Mouse (Mus musculus): ENCODE measurements around the gene Msh5. TPM values are rescaled to one million over a fixed set of nuclear protein-coding genes. Genes with fewer than 3 reads are reported as not detected.
"Not testable (repeated sequence)": the region's sequence is repeated elsewhere in the genome, so short reads cannot be mapped to it uniquely, and the experiment has no call there.

Gene Msh5
- polyA plus RNA-seq, 1 experiment from 2014 or later = 3.1 TPM

DNA sequence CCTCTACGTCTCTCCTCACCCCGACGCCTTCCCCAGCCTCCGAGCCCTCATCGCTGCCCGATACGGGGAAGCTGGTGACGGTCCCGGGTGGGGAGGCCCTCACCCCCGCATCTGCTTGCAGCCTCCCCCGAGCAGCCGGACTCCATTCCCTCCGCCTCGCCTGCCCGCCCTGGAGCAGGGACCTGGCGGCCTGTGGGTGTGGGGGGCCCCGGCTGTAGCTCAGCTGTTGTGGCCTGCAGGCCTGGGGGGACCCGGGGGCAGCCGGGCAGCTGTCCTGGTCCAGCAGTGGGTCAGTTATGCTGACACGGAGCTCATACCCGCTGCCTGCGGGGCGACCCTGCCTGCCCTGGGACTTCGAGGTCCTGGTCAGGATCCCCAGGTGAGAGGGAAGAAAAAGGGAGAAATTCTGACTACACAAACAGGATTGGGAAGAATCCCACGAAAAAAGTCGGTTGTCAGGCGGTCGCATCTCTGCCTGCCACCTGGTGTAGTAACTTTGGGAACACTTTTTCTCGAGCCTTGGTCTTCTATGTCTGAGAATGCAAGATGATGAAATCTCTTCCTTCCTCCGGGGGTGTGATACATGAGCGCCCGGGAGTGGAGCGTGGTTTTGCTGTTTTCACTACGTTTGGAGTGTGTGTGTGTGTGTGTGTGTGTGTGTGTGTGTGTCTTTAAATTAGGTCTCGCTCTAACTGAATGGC is 44.9 kb downstream of the Msh5 start:
- no peaks in the 10 kb centered on the region for H3K9me3 ChIP-seq (ENCODE audit: control insufficient read depth, low read length)
- ATAC-seq = peak; percentile 13; the same call in 1 of the 2 replicates
- H3K27ac ChIP-seq (ENCODE audit: low read length) = peak overlapping the region; percentile 98
- peak overlapping the region; percentile 90 for H3K9ac ChIP-seq (replicated peaks; ENCODE audit: low read depth, low read length)
- H3K4me2 ChIP-seq (ENCODE audit: low read length) = peak overlapping the region; percentile 99
- WGBS = under 1% methylated on average over 35 of the region's 35 CpGs
- H3K4me1 ChIP-seq (replicated peaks; ENCODE audit: control insufficient read depth, insufficient read depth, low read length) = peaks cover 27% of the 10 kb centered on the region
- H3K27me3 ChIP-seq (replicated peaks; ENCODE audit: control insufficient read depth, insufficient read depth, low read length) = no peaks in the 10 kb centered on the region
- H3K4me3 ChIP-seq (replicated peaks; ENCODE audit: low read length) = peak overlapping the region; percentile 83
- peaks cover 13% of the 10 kb centered on the region for H3K36me3 ChIP-seq (ENCODE audit: control insufficient read depth, insufficient read depth)

DNA sequence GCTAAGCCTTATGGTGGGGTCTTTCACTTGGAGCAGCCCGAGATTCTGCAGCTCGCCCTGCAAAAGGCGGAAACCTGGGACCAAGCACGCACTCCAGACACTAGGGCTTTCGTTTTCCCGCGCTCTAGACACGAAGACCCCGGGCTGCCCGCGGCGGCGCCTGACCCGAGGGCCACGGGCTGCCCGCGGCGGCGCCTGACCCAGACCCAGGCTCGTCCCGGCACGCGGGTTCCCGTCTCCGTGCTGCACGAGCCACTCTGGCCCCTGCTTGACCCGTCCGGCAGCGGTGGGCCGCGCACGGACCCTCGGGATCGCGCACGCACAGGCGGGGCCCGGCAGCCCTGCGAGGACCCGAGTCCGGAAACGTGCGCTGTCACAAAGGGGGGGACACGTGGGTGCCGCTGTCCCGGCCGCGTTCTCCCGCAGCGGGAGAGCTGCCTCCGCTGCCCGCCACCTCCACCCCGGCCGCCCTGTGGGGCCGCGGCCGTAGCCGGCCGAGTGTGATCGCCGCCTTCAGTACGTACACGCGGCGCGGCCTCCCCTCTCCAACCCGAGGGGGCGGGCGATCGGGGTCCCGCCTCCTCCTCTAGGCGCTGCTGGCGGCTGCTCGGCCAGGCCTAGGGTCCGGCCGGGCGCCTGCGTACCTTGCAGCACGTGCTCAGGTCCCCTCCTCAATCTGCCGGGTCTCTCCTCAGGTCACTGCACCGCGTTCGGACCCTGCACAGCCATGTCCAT is 45.7 kb downstream of the Msh5 start, which contains the start of gene Vars:
TSS of gene Vars (plus strand) at position 271 of the 735 bp plus-strand sequence.
- peaks cover 27% of the 10 kb centered on the region for H3K4me1 ChIP-seq (replicated peaks; ENCODE audit: control insufficient read depth, insufficient read depth, low read length)
- H3K9ac ChIP-seq (replicated peaks; ENCODE audit: low read depth, low read length) = peak within 1 kb of the TSS; percentile 90
- peak within 1 kb of the TSS; percentile 98 for H3K27ac ChIP-seq (ENCODE audit: low read length)
- peaks cover 13% of the 10 kb centered on the region for H3K36me3 ChIP-seq (ENCODE audit: control insufficient read depth, insufficient read depth)
- peak; percentile 93 for ATAC-seq
- H3K4me3 ChIP-seq (replicated peaks; ENCODE audit: low read length) = peak within 1 kb of the TSS; percentile 83
- peak within 1 kb of the TSS; percentile 99 for H3K4me2 ChIP-seq (ENCODE audit: low read length)
- 0% methylated on average over 79 of the region's 83 CpGs for WGBS
- H3K9me3 ChIP-seq (ENCODE audit: control insufficient read depth, low read length) = no peaks in the 10 kb centered on the region
- H3K27me3 ChIP-seq (replicated peaks; ENCODE audit: control insufficient read depth, insufficient read depth, low read length) = no peaks in the 10 kb centered on the region

DNA sequence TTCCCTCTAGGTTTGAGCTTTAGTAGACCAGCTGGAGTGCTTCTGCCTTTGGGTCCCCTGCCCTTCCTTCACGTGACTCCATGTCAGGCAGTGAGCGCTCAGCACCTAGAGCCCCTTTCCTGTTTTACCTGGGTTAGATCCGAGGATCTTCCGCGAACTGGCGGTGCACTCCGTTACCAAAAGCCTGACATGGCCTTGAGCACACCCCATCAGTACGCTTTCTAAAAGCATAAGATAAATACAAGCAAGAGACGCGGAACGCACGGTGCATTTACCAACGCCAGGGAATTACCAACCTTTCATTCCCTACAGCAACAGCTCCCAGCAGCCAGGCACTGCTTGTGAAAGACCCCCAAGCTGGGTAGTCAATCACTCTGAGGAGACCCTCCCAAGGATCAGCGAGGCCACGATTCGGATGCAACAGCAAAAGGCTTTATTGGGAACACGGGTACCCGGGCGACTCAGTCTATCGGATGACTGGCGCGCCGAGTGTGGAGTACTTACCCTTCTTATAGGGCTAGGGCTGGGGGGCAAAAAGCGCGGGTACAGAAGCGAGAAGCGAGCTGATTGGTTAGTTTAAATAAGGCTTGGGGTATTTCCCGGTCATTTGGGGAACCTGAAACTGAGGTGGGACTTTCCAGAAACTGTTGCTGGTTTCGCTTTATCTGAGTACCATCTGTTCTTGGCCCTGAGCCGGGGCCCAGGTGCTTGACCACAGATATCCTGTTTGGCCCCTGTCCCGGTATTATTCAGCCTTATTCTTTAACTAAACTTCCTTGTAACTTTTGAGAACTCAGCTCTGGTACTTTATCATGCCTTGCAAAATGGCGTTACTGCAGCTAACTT is 46.5 kb downstream of the Msh5 start:
- H3K36me3 ChIP-seq (ENCODE audit: control insufficient read depth, insufficient read depth); ATAC-seq; H3K27me3 ChIP-seq (replicated peaks; ENCODE audit: control insufficient read depth, insufficient read depth, low read length); H3K9me3 ChIP-seq (ENCODE audit: control insufficient read depth, low read length): not testable (repeated sequence)
- Histone ChIP-seq H3K4me1 (replicated peaks; ENCODE audit: control insufficient read depth, insufficient read depth, low read length) (peaks cover 27% of the 10 kb centered on the region), H3K27ac (ENCODE audit: low read length) (peak overlapping the region; percentile 98), H3K4me3 (replicated peaks; ENCODE audit: low read length) (peak overlapping the region; percentile 83), H3K9ac (replicated peaks; ENCODE audit: low read depth, low read length) (peak overlapping the region; percentile 90), H3K4me2 (ENCODE audit: low read length) (peak overlapping the region; percentile 99)
- WGBS = 29% methylated on average over 26 of the region's 32 CpGs

DNA sequence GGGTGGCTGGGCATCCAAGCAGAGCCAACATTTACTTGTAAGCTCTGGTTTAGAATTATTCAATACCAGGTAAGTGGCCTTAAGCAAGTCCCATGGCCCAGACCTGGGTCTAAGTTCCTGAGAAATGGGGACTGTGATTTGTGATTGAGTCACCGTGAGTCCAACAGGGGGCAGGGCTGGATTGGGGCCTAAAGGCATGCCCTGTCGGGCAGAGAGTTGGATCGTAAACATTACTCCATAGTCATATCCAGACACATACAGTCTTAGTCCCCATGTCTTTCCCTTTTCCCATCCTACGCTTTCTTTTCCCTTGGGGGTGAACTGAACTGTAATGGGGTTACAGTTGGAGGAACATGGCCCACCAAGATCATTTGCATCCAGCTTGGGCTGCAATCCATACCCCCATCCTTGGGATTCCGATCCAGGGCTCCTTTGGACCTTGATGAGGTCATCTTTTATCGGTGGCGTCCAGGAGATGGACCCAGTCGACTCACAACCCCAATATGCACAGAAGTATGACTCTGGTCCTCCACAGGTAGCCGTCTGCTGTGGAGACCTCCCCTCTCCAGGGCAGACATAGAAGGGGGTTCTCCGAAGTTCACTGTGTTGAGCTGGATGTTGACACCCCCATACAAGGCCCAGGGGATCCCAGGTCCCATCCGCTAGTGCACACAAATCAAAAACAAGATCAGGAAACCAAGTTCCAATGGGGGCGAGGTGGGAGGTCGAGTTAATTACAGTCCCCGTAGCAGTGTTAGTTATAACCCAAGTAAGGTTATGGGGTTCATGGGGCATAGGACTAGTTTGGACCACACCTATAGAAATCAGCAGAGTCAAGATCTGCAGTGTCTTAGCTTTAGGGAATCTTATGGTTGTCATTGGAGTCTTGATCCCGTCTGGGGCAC is 47.8 kb downstream of the Msh5 start:
- Histone ChIP-seq H3K27me3 (replicated peaks; ENCODE audit: control insufficient read depth, insufficient read depth, low read length) (no peaks in the 10 kb centered on the region), H3K4me1 (replicated peaks; ENCODE audit: control insufficient read depth, insufficient read depth, low read length) (peaks cover 27% of the 10 kb centered on the region), H3K9me3 (ENCODE audit: control insufficient read depth, low read length) (no peaks in the 10 kb centered on the region), H3K36me3 (ENCODE audit: control insufficient read depth, insufficient read depth) (no peaks in the 10 kb centered on the region), H3K4me3 (replicated peaks; ENCODE audit: low read length) (no peak overlapping the region), H3K4me2 (ENCODE audit: low read length) (peak overlapping the region; percentile 47), H3K9ac (replicated peaks; ENCODE audit: low read depth, low read length) (no peak overlapping the region), H3K27ac (ENCODE audit: low read length) (no peak overlapping the region)
- 93% methylated on average over 15 of the region's 15 CpGs for WGBS
- no peak for ATAC-seq

DNA sequence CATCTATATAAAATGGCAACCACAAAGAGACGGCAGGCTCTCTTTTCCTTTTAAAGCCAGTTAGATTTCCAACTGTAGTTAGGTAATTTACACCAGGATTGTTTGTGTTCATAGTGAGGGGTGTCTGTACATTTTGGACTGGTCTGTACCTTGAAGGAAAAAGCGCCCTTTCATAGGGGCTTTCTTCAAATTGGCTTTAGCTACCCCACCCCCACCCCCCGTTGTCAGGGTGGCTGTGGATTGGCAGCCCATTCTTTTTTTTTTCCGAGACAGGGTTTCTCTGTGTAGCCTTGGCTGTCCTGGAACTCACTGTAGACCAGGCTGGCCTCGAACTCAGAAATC is 49.4 kb downstream of the Msh5 start:
- WGBS = 92% methylated on average over 5 of the region's 5 CpGs
- Histone ChIP-seq H3K9me3 (ENCODE audit: control insufficient read depth, low read length) (no peaks in the 10 kb centered on the region), H3K27ac (ENCODE audit: low read length) (no peak overlapping the region), H3K27me3 (replicated peaks; ENCODE audit: control insufficient read depth, insufficient read depth, low read length) (no peaks in the 10 kb centered on the region), H3K4me1 (replicated peaks; ENCODE audit: control insufficient read depth, insufficient read depth, low read length) (peaks cover 14% of the 10 kb centered on the region), H3K9ac (replicated peaks; ENCODE audit: low read depth, low read length) (no peak overlapping the region), H3K4me3 (replicated peaks; ENCODE audit: low read length) (no peak overlapping the region), H3K36me3 (ENCODE audit: control insufficient read depth, insufficient read depth) (no peaks in the 10 kb centered on the region), H3K4me2 (ENCODE audit: low read length) (no peak overlapping the region)
- ATAC-seq = no peak

DNA sequence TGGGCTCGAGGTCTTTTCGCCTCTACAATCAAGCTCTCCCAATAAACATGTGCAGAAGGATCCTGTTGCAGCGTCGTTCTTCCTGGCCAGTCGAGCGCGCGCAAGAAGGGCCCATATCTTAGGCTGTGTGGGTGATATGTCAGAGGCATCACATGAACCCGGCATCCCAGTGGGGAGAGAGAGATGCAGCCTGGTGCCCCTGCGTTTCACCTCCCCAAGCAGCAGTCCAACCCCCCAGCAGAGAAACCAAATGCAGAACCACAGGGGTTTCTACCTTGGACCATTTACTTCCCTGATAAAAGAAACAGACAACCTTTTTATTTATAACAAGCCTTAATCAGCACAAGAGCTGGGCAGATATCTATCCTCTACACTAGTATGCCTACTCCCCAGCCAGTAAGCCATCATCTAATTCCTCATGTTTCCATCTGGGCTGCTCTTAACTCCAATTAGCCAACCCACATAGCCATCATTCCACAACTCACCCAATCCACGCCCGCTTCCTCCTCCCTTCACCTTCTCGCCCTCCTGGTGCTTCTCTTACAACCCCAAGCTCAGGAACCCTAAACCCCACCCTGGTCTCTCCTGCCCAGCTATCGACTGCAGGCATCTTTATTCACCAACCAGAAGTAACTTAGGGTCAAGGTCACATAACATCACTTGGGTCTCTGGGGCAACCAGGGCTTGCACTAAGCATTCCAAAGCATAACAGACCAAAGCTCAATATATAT is 50.0 kb downstream of the Msh5 start:
- peaks cover 9% of the 10 kb centered on the region for H3K4me1 ChIP-seq (replicated peaks; ENCODE audit: control insufficient read depth, insufficient read depth, low read length)
- no peak overlapping the region for H3K4me2 ChIP-seq (ENCODE audit: low read length)
- H3K27me3 ChIP-seq (replicated peaks; ENCODE audit: control insufficient read depth, insufficient read depth, low read length) = no peaks in the 10 kb centered on the region
- H3K27ac ChIP-seq (ENCODE audit: low read length) = no peak overlapping the region
- WGBS = 92% methylated on average over 12 of the region's 14 CpGs
- no peaks in the 10 kb centered on the region for H3K36me3 ChIP-seq (ENCODE audit: control insufficient read depth, insufficient read depth)
- no peak overlapping the region for H3K9ac ChIP-seq (replicated peaks; ENCODE audit: low read depth, low read length)
- H3K9me3 ChIP-seq (ENCODE audit: control insufficient read depth, low read length) = no peaks in the 10 kb centered on the region
- H3K4me3 ChIP-seq (replicated peaks; ENCODE audit: low read length) = no peak overlapping the region
- no peak for ATAC-seq

DNA sequence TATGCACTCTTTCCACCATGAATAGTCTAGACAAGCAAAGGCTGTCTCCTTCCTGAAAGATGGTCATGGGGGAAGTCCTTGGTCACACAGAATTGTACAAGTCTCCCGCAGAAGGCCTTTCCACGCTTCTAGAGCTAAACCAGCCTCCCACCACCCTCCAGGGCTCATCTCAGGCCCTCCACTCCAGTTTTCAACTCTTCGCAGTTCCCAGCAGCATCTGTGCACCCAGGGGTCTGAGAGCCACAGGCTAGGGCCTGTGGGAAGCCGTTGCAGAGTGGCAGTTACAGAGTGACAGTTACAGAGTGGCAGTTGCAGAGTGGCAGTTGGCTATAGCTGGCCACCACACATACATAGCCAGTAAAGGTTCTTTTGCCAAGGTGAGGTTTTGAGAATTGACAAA is 50.6 kb downstream of the Msh5 start:
- not testable (repeated sequence) for H3K9me3 ChIP-seq (ENCODE audit: control insufficient read depth, low read length); ATAC-seq; H3K4me1 ChIP-seq (replicated peaks; ENCODE audit: control insufficient read depth, insufficient read depth, low read length); H3K27ac ChIP-seq (ENCODE audit: low read length); H3K36me3 ChIP-seq (ENCODE audit: control insufficient read depth, insufficient read depth); H3K27me3 ChIP-seq (replicated peaks; ENCODE audit: control insufficient read depth, insufficient read depth, low read length); H3K4me2 ChIP-seq (ENCODE audit: low read length); H3K4me3 ChIP-seq (replicated peaks; ENCODE audit: low read length); H3K9ac ChIP-seq (replicated peaks; ENCODE audit: low read depth, low read length)
- 99% methylated on average over 4 of the region's 4 CpGs for WGBS

DNA sequence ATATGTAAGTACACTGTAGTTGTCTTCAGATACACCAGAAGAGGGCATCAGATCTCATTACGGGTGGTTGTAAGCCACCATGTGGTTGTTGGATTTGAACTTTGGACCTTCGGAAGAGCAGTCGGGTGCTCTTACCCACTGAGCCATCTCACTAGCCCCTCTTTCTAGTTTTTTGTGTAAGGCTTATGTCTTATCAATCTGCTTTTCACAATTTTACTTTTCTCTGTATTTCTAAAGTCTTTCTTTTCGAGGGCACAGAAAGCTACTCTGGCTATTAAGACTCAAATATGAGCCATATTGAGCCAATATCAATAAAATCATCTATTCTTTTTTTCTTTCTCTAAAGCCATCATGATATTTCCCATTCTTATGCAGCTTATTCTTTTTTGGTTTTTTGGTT is 51.4 kb downstream of the Msh5 start:
- not testable (repeated sequence) for H3K9ac ChIP-seq (replicated peaks; ENCODE audit: low read depth, low read length); ATAC-seq; H3K27me3 ChIP-seq (replicated peaks; ENCODE audit: control insufficient read depth, insufficient read depth, low read length); H3K36me3 ChIP-seq (ENCODE audit: control insufficient read depth, insufficient read depth); H3K9me3 ChIP-seq (ENCODE audit: control insufficient read depth, low read length); H3K4me1 ChIP-seq (replicated peaks; ENCODE audit: control insufficient read depth, insufficient read depth, low read length); H3K4me3 ChIP-seq (replicated peaks; ENCODE audit: low read length); H3K4me2 ChIP-seq (ENCODE audit: low read length); H3K27ac ChIP-seq (ENCODE audit: low read length)
- 96% methylated on average over 4 of the region's 4 CpGs for WGBS

Data from forebrain, embryonic 16.5 days (tissue).